Mouse (Mus musculus): Measurements from ENCODE around the gene Nab2.

The Nab2 gene

GRCm38 (mm10) chr10:127615034-127615374, 53.4 kb downstream of the Nab2 start:
- DNase-seq (ENCODE audit: low read depth, low spot score): no peak

- DNase-seq (ENCODE audit: low read depth, low spot score): no peak
Measured at GRCm38 (mm10) chr10:127614236-127615033, 53.9 kb downstream of the Nab2 start.

- no peak for DNase-seq (ENCODE audit: low read depth, low spot score)
Measured at GRCm38 (mm10) chr10:127612079-127612775, 56.1 kb downstream of the Nab2 start.
